ENCODE assay signal across 8 mouse cellular contexts in the genomic region with DNA sequence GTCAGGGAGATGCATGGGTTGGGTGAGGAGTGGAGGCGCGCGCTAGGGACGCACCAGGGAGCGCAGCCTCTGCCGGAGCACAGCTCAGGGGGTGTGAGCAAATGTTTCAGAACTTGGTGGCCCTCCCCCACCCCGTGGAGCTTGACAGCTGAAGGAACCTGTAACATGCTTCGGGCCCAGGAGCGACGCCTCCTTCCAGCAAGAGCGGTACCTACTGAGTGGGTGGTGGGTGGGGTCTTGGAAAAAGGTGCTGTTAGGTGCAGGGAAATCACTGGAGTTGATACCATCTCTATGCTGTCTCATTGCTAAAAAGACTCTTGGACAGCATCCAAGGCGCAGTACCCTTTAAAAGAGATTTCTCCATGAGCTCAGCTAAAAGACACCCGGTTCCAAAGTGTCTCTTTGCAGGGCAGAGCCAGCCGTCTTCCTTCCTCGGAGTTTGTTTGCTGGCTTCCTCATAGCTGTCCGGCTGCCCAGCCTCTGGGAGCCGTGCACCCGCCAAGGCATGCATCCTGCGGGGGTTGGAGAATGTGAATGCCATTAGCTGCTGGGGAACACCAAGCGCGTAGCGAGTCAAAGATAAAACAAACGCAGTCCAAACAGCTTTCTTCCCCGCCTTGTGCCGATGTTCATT. TPM values are rescaled to one million over a fixed set of nuclear protein-coding genes. Genes with fewer than 3 reads are reported as not detected.
DNase-seq lines count a peak whose midpoint lies in the region; ATAC-seq lines count a peak whose summit lies in the region.

No protein-coding gene starts in this region.

- H3K36me3 ChIP-seq in forebrain, embryonic 14.5 days (ENCODE audit: control insufficient read depth, insufficient read depth, low read length) = no peaks in the 10 kb centered on the region
- no peaks in the 10 kb centered on the region for H3K36me3 ChIP-seq in heart, embryonic 15.5 days
- no peaks in the 10 kb centered on the region for H3K36me3 ChIP-seq in kidney, embryonic 16.5 days (ENCODE audit: insufficient read depth, low read length)
- no peaks in the 10 kb centered on the region for H3K36me3 ChIP-seq in liver, embryonic 12.5 days
- H3K36me3 ChIP-seq in neural tube, embryonic 12.5 days = no peaks in the 10 kb centered on the region

- no peak overlapping the region for H3K27ac ChIP-seq in forebrain, embryonic 14.5 days (ENCODE audit: low read depth, low read length)
- peak overlapping the region; percentile 21 for H3K27ac ChIP-seq in heart, embryonic 15.5 days
- no peak overlapping the region for H3K27ac ChIP-seq in kidney, embryonic 16.5 days (ENCODE audit: low read length)
- H3K27ac ChIP-seq in liver, embryonic 12.5 days = no peak overlapping the region
- no peak overlapping the region for H3K27ac ChIP-seq in neural tube, embryonic 12.5 days

- ATAC-seq in forebrain, embryonic 14.5 days = peak; percentile 71
- ATAC-seq in heart, embryonic 15.5 days (replicated peaks; ENCODE audit: insufficient number of reproducible peaks, insufficient read depth, low FRiP score, low read depth) = peak; percentile 64
- peak; percentile 68 for ATAC-seq in kidney, embryonic 16.5 days (ENCODE audit: low FRiP score, low TSS enrichment)
- peak; percentile 30; the same call in 1 of the 2 replicates for ATAC-seq in liver, embryonic 12.5 days
- ATAC-seq in neural tube, embryonic 12.5 days (ENCODE audit: low FRiP score, low read depth) = peak; percentile 65

- peak; percentile 14 to 26 for DNase-seq in cerebellum, postnatal 25 days
- DNase-seq in cerebellum, adult 8-10 months = no peak
- DNase-seq in forebrain, embryonic 14.5 days (ENCODE audit: low spot score) = peak; percentile 63
- peak; percentile 52 for DNase-seq in urinary bladder, postnatal 25 days (ENCODE audit: low spot score)

- peak overlapping the region; percentile 99 for H3K4me2 ChIP-seq in forebrain, embryonic 14.5 days (ENCODE audit: low read length)
- peak overlapping the region; percentile 97 for H3K4me2 ChIP-seq in heart, embryonic 15.5 days
- H3K4me2 ChIP-seq in kidney, embryonic 16.5 days (replicated peaks; ENCODE audit: low read depth, low read length) = peak overlapping the region; percentile 100
- peak overlapping the region; percentile 67 for H3K4me2 ChIP-seq in liver, embryonic 12.5 days
- peak overlapping the region; percentile 100 for H3K4me2 ChIP-seq in neural tube, embryonic 12.5 days (replicated peaks)

- WGBS in forebrain, embryonic 14.5 days = under 1% methylated on average over 25 of the region's 25 CpGs
- under 1% methylated on average over 25 of the region's 25 CpGs for WGBS in heart, embryonic 15.5 days
- 0% methylated on average over 25 of the region's 25 CpGs for WGBS in kidney, embryonic 16.5 days
- WGBS in liver, embryonic 12.5 days (ENCODE audit: insufficient replicate concordance) = 3% methylated on average over 25 of the region's 25 CpGs
- WGBS in neural tube, embryonic 12.5 days = under 1% methylated on average over 25 of the region's 25 CpGs

- peaks cover 15% of the 10 kb centered on the region; the same call in 1 of the 2 replicates for H3K27me3 ChIP-seq in forebrain, embryonic 14.5 days (replicated peaks; ENCODE audit: control insufficient read depth, insufficient read depth, low read length)
- 0 out of 2 replicates have a peak, but pooled peaks cover 4% of the 10 kb centered on the region for H3K27me3 ChIP-seq in heart, embryonic 15.5 days
- H3K27me3 ChIP-seq in kidney, embryonic 16.5 days (ENCODE audit: insufficient read depth, low read length) = peaks cover 23% of the 10 kb centered on the region
- peaks cover 58% of the 10 kb centered on the region for H3K27me3 ChIP-seq in liver, embryonic 12.5 days (replicated peaks)
- H3K27me3 ChIP-seq in neural tube, embryonic 12.5 days (replicated peaks) = peaks cover 33% of the 10 kb centered on the region

- peaks cover 3% of the 10 kb centered on the region for H3K4me1 ChIP-seq in forebrain, embryonic 14.5 days (ENCODE audit: control insufficient read depth, insufficient read depth, low read length)
- H3K4me1 ChIP-seq in heart, embryonic 15.5 days (replicated peaks) = peaks cover 27% of the 10 kb centered on the region
- peaks cover 11% of the 10 kb centered on the region for H3K4me1 ChIP-seq in kidney, embryonic 16.5 days (ENCODE audit: insufficient read depth, low read length)
- no peaks in the 10 kb centered on the region for H3K4me1 ChIP-seq in liver, embryonic 12.5 days
- H3K4me1 ChIP-seq in neural tube, embryonic 12.5 days = peaks cover 18% of the 10 kb centered on the region

- H3K9ac ChIP-seq in forebrain, embryonic 14.5 days (ENCODE audit: low read length) = peak overlapping the region; percentile 65; the same call in 1 of the 2 replicates
- H3K9ac ChIP-seq in heart, embryonic 15.5 days = peak overlapping the region; percentile 56
- H3K9ac ChIP-seq in kidney, embryonic 16.5 days (replicated peaks; ENCODE audit: low read length) = peak overlapping the region; percentile 61
- no peak overlapping the region for H3K9ac ChIP-seq in liver, embryonic 12.5 days
- peak overlapping the region; percentile 53 for H3K9ac ChIP-seq in neural tube, embryonic 12.5 days

- H3K4me3 ChIP-seq in forebrain, embryonic 14.5 days (ENCODE audit: low read depth, low read length) = peak overlapping the region; percentile 49
- peak overlapping the region; percentile 66 for H3K4me3 ChIP-seq in heart, embryonic 15.5 days
- peak overlapping the region; percentile 61 for H3K4me3 ChIP-seq in kidney, embryonic 16.5 days (ENCODE audit: low read length)
- H3K4me3 ChIP-seq in liver, embryonic 12.5 days = peak overlapping the region; percentile 49
- H3K4me3 ChIP-seq in neural tube, embryonic 12.5 days = peak overlapping the region; percentile 51

- no peaks in the 10 kb centered on the region for H3K9me3 ChIP-seq in forebrain, embryonic 14.5 days (replicated peaks; ENCODE audit: control insufficient read depth, low read length)
- no peaks in the 10 kb centered on the region for H3K9me3 ChIP-seq in heart, embryonic 15.5 days (replicated peaks)
- H3K9me3 ChIP-seq in kidney, embryonic 16.5 days (ENCODE audit: low read length) = no peaks in the 10 kb centered on the region
- H3K9me3 ChIP-seq in liver, embryonic 12.5 days (replicated peaks) = no peaks in the 10 kb centered on the region
- H3K9me3 ChIP-seq in neural tube, embryonic 12.5 days = no peaks in the 10 kb centered on the region

RNA-seq across cellular contexts. Expression of a gene that starts 0.8 kb away (rescaled TPM):
- polyA plus RNA-seq in forebrain, embryonic 14.5 days (2014; fragmentation: Nextera tagmentation; extraction: Ambion mirVana) = 1.8 and 2.9 TPM in 2 replicates
- 49.2 and 54.5 TPM in 2 replicates for polyA plus RNA-seq in heart, embryonic 15.5 days (2015; fragmentation: Nextera tagmentation; extraction: Ambion mirVana)
- 10.0 and 11.2 TPM in 2 replicates for polyA plus RNA-seq in kidney, embryonic 16.5 days (2015; fragmentation: Nextera tagmentation; extraction: Ambion mirVana)
- 4.3 and 7.0 TPM in 2 replicates for polyA plus RNA-seq in liver, embryonic 12.5 days (2016; fragmentation: Nextera tagmentation; extraction: Ambion mirVana)
- polyA plus RNA-seq in neural tube, embryonic 12.5 days (2016; fragmentation: Nextera tagmentation; extraction: Ambion mirVana) = 4.7 and 4.8 TPM in 2 replicates
